Mouse (Mus musculus) cerebellum, adult 8-10 months (tissue): ENCODE measurements around the gene Iqcj.
"Not testable (repeated sequence)": the region's sequence is repeated elsewhere in the genome, so short reads cannot be mapped to it uniquely, and the experiment has no call there.

Experiments
- DNase-seq: peaks from one replicate; pipeline ENCODE4 v3.0.0; 2022

Iqcj gene

DNA sequence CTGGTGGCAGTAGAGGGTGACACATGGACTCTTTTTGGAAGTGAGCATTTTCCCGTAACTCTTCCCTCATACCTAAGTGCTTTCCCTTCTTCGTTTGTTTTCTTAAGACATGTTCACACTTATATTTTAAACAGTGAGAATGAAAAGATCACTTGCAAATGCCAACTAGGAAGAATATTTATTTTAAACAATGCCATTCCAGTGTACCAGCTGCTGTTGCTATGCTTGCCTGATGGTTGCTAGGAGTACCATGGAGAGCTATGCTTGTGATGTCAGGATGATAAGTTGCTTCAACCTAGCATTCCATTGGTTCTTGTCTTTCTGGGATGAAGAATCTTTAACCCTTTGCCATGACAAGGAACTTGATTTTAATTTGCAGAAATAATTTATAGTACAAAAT is 193.0 kb downstream of the Iqcj start:
- DNase-seq = no peak

DNA sequence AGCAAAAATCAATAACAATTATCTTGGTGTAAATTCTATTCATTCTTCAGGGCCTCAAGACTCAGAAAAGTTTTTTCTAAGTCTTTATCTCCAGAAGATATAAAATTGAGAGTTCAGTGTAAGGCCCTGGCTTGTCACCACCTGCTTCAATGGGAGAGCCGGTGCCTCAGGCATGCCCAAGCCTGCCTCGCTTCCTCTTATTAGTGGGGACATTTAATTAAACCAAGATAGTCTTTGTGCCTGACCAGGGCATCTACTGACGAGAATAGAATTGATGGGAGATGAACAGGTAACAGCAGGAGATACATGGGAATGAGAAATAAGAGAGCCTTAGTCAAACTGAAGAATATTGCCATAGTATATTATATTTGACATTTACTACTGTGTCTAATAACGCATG is 200.1 kb downstream of the Iqcj start:
- no peak for DNase-seq

DNA sequence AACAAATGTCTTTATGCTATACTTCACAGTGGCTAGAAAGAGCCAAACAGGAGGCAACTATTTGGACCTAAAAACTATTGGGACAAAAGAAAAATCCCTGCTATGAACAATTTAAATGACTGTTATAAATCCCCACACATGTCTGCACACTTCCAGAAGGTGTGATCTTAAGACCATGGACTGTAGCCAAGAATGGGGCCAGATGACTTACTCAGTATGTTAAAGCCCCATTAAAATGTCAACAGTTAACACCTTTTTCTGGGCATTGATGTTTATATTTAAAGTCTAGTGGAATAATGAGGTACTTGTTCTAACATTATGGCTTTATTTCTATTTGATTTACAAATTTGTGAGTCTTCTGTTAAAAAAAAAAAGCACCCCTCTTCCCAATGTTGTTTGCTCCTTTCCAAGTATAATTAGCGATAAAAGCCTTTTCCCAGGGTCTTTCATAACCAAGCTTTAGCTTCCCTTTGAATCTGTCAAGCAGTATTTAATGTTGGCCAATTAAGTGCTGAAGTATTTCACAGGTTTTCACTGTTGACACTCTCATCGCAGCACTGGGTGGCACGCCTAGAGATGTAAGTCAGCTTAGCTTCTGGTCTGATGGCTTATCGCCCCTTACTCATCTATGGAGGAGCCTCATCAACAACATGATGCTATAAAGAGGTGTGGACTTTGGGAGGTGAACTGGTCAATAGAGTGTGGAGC is 204.9 kb downstream of the Iqcj start:
- DNase-seq = no peak

DNA sequence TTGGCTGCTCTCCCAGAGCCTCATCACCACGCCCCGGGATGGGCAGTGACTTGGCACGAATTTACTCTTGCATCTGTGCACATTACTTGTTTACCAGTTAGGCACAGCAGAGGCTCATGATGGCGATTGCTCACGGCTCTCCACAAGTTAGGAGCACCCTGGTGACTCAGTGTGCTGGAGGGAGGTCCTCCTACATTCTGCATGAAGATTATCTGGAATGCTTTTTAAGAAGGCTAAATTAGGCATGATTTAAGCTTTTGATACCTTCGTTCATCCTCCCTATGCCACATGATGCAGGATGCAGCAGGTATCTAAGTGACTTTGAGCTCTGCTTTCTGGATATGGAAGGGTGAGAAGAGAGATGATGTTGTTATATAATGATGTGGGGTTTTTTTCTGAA is 207.5 kb downstream of the Iqcj start:
- DNase-seq = not testable (repeated sequence)

DNA sequence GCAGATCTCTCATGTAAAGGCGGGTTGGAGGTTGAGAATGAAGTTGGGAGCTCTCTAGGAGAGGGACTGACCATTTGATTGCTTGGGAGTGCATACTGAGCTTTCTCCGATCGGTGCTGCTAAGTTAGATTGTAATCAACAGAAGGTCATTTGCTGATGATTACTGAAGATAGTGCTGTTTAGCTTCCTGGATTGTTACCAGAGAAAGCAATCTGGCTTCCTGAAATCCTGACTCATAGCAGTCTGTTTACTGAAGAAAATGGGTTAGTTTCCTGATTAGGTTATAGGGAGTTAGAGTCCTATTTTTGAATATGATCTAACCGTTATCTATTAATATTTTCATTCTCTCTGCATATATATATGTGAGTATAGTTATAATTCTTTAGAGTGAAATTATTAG is 209.3 kb downstream of the Iqcj start:
- DNase-seq = peak; percentile 4

DNA sequence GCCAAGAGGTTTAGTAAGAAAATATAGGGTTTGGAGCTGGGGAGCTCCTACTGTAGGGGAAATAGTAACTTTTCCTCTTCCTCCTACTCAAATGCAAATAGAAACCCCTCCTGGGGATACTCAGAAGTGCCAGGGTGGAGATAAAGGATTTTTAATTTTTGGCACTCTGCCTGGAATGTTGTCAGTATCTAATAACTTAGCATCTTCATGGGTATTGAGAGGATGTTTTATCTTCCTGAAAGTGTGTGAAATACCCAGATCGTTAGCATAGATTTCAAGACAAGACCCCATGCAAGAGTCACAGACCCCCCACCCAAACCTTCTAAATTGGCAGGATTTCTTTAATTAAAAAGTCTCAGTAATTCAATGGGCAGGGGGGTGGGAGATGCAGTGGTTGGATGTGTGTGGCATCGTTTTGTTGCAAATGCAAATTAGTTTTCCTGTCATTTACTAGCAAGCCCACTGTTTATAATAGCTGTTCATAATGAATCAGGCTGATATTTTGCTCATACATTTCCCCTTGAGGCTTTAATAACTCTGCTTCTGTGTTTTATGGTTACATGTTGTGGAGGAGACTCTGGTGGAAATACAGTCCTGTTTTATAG is 213.2 kb downstream of the Iqcj start:
- DNase-seq = no peak
